Mouse (Mus musculus): ENCODE measurements at regions not wholly inside any gene's neighbourhood (a gene's known extent, or its start where the extent isn't known, plus 50 kb on each side); places are given as distances from the start of the nearest gene placed in this dataset.

GRCm38 (mm10) chr1:128687236-128687927, 95.3 kb upstream of the Cxcr4 start:
- H3K27me3 ChIP-seq (ENCODE audit: poor library complexity, severe bottlenecking): no peaks in the 10 kb centered on the region
- no peaks in the 10 kb centered on the region for H3K9me3 ChIP-seq
- DNase-seq (ENCODE audit: extremely low spot score, low spot score): peak; percentile 69
- H3K4me1 ChIP-seq: peaks cover 56% of the 10 kb centered on the region
- H3K4me3 ChIP-seq: peak overlapping the region; percentile 11
- H3K27ac ChIP-seq: peak overlapping the region; percentile 82
- H3K36me3 ChIP-seq (replicated peaks): no peaks in the 10 kb centered on the region
- 9% methylated on average over 9 of the region's 9 CpGs for WGBS

- Histone ChIP-seq H3K9me3 (no peaks in the 10 kb centered on the region), H3K4me1 (peaks cover 57% of the 10 kb centered on the region), H3K27ac (peak overlapping the region; percentile 82), H3K27me3 (ENCODE audit: poor library complexity, severe bottlenecking) (no peaks in the 10 kb centered on the region), H3K36me3 (replicated peaks) (no peaks in the 10 kb centered on the region), H3K4me3 (no peak overlapping the region)
- 38% methylated on average over 8 of the region's 8 CpGs for WGBS
- no peak for DNase-seq (ENCODE audit: extremely low spot score, low spot score)
Observed at GRCm38 (mm10) chr1:128685467-128686137, 93.5 kb upstream of the Cxcr4 start.

GRCm38 (mm10) chr1:128682942-128683341, 90.8 kb upstream of the Cxcr4 start:
- WGBS: 83% methylated on average over 8 of the region's 8 CpGs
- Histone ChIP-seq H3K27ac (no peak overlapping the region), H3K9me3 (no peaks in the 10 kb centered on the region), H3K36me3 (replicated peaks) (no peaks in the 10 kb centered on the region), H3K4me1 (peaks cover 66% of the 10 kb centered on the region), H3K4me3 (no peak overlapping the region), H3K27me3 (ENCODE audit: poor library complexity, severe bottlenecking) (no peaks in the 10 kb centered on the region)
- no peak for DNase-seq (ENCODE audit: extremely low spot score, low spot score)

DNA sequence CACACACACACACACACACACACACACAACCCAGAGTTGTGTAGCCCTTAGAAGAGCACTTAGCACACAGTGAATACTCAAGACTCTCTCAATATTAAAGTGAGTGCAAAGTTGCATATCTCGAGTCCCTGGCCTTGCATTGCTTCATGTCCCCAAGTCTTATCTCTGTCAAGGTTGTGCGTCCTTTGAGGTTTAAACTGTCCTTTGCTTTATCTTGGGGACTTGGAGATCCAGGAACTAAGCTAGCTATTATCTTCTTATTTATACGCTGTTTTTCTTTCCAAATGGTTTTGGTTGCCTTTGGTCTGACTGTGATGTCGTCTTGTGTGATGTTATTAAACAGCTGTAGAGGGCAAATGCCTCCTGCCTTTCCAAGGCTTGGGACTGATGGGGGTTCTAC, 89.2 kb upstream of the Cxcr4 start:
- DNase-seq (ENCODE audit: extremely low spot score, low spot score): no peak
- Histone ChIP-seq H3K9me3 (0 out of 2 replicates have a peak, but pooled peaks cover 4% of the 10 kb centered on the region), H3K27ac (peak overlapping the region; percentile 46; the same call in 1 of the 2 replicates), H3K27me3 (ENCODE audit: poor library complexity, severe bottlenecking) (no peaks in the 10 kb centered on the region), H3K4me3 (no peak overlapping the region), H3K36me3 (replicated peaks) (no peaks in the 10 kb centered on the region), H3K4me1 (peaks cover 49% of the 10 kb centered on the region)
- WGBS: 73% methylated on average over 4 of the region's 4 CpGs

DNA sequence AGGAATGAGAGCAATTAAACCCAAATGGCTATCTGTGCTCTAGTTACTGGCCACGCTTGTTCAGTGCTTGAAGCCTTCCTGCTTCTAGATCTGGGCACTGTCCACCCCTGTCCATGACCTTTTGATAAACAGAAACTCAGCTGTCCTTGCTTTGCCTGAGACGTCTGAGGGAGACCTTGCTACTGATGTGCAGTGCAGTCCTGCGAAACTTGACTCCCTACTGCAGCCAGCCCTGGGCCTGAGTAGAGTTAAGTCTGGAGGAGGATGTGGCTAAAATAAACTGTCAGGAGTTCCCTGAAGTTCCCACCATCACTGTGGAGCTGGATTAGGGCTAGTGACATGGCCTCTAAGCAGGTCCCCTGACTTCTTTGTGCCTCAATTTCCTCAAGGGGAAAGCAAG, 88.4 kb upstream of the Cxcr4 start:
- peaks cover 42% of the 10 kb centered on the region for H3K4me1 ChIP-seq
- 46% methylated on average over 3 of the region's 3 CpGs for WGBS

DNA sequence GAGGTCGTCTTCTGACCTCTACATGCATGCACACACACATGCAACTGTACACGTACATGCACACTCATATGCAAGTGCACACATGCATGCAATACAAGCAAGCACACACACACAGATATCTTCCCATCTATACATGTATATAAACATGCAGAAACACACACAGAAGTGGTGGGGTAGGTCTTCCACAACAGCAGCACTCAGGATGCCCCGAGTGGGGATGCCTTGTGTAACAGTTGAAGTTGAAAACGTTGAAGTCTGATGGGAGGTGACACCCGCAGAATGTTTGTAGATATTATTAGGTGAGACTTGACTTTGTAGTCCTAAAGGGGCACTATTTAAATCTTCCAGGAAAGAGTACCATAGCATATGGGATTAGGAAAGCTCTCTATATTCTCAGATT, 87.9 kb upstream of the Cxcr4 start:
- 80% methylated on average over 5 of the region's 5 CpGs for WGBS

More for the DNA sequence above, 88.4 kb upstream of the Cxcr4 start:
- Histone ChIP-seq H3K36me3 (replicated peaks) (no peaks in the 10 kb centered on the region), H3K4me3 (no peak overlapping the region), H3K27me3 (ENCODE audit: poor library complexity, severe bottlenecking) (no peaks in the 10 kb centered on the region), H3K9me3 (0 out of 2 replicates have a peak, but pooled peaks cover 4% of the 10 kb centered on the region), H3K27ac (peak overlapping the region; percentile 9)
- no peak for DNase-seq (ENCODE audit: extremely low spot score, low spot score)

GRCm38 (mm10) chr1:128679005-128679980, 87.2 kb upstream of the Cxcr4 start:
- no peak overlapping the region for H3K4me3 ChIP-seq
- H3K27me3 ChIP-seq (ENCODE audit: poor library complexity, severe bottlenecking): no peaks in the 10 kb centered on the region
- peak; percentile 30 for DNase-seq (ENCODE audit: extremely low spot score, low spot score)
- peak overlapping the region; percentile 87 for H3K27ac ChIP-seq
- H3K4me1 ChIP-seq: peaks cover 35% of the 10 kb centered on the region
- no peaks in the 10 kb centered on the region for H3K36me3 ChIP-seq (replicated peaks)
- WGBS: 44% methylated on average over 18 of the region's 18 CpGs
- 0 out of 2 replicates have a peak, but pooled peaks cover 4% of the 10 kb centered on the region for H3K9me3 ChIP-seq

More for the DNA sequence above, 87.9 kb upstream of the Cxcr4 start:
- no peak overlapping the region for H3K4me3 ChIP-seq
- 0 out of 2 replicates have a peak, but pooled peaks cover 4% of the 10 kb centered on the region for H3K9me3 ChIP-seq
- no peaks in the 10 kb centered on the region for H3K36me3 ChIP-seq (replicated peaks)
- DNase-seq (ENCODE audit: extremely low spot score, low spot score): no peak
- peak overlapping the region; percentile 87 for H3K27ac ChIP-seq
- H3K27me3 ChIP-seq (ENCODE audit: poor library complexity, severe bottlenecking): no peaks in the 10 kb centered on the region
- H3K4me1 ChIP-seq: peaks cover 37% of the 10 kb centered on the region

DNA sequence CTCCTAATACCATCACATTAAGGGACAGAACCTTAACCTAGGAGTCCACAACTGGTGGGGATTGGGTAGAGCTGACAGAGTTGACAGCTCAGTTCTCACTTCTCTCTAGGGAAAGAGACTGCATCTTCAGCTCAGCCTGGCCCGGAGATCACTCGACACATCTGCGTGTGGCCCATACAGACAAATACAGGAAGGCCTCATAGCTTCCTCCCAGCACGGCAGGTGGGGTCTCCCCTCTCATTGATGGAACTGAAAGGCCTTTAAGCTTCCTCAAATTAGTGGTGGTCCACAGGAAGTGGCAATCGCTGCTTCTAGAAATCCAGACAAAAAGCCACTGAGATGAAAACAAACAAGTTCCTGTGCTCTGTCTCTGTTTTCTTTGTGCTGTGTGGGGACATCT, 83.4 kb upstream of the Cxcr4 start:
- Histone ChIP-seq H3K4me3 (no peak overlapping the region), H3K27me3 (ENCODE audit: poor library complexity, severe bottlenecking) (no peaks in the 10 kb centered on the region), H3K4me1 (peaks cover 21% of the 10 kb centered on the region), H3K27ac (no peak overlapping the region; the same call in 1 of the 2 replicates), H3K9me3 (peaks cover 4% of the 10 kb centered on the region; the same call in 1 of the 2 replicates), H3K36me3 (replicated peaks) (no peaks in the 10 kb centered on the region)
- 81% methylated on average over 5 of the region's 5 CpGs for WGBS
- DNase-seq (ENCODE audit: extremely low spot score, low spot score): no peak

DNA sequence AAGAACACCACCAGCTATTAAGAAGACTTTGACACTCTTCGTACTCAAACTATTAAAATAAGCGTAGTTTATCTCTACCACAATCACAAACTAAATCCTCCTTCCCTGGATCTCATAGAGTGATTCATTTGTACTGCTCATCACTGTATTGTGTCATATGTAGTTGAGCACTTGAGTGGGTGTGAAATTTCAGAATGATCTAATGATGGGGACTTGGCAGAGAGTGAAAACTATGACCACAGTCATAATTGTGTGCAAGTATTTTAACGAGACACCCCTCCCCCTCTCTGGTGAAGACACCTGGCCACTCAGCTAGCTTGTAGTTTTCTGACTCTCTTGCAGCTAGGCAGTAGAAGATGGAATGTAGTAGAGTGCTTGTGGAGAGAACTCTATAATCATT, 80.2 kb upstream of the Cxcr4 start:
- Histone ChIP-seq H3K36me3 (replicated peaks) (no peaks in the 10 kb centered on the region), H3K4me3 (no peak overlapping the region), H3K9me3 (peaks cover 4% of the 10 kb centered on the region; the same call in 1 of the 2 replicates), H3K27ac (no peak overlapping the region), H3K27me3 (ENCODE audit: poor library complexity, severe bottlenecking) (no peaks in the 10 kb centered on the region), H3K4me1 (peaks cover 12% of the 10 kb centered on the region)
- no peak for DNase-seq (ENCODE audit: extremely low spot score, low spot score)
- WGBS: 95% methylated on average over 3 of the region's 3 CpGs

GRCm38 (mm10) chr1:128671495-128671894, 79.4 kb upstream of the Cxcr4 start:
- DNase-seq (ENCODE audit: extremely low spot score, low spot score): no peak
- Histone ChIP-seq H3K4me3 (no peak overlapping the region), H3K4me1 (peaks cover 12% of the 10 kb centered on the region), H3K36me3 (replicated peaks) (no peaks in the 10 kb centered on the region), H3K27ac (no peak overlapping the region), H3K9me3 (peaks cover under 1% of the 10 kb centered on the region; the same call in 1 of the 2 replicates), H3K27me3 (ENCODE audit: poor library complexity, severe bottlenecking) (no peaks in the 10 kb centered on the region)
- 86% methylated on average over 3 of the region's 3 CpGs for WGBS

GRCm38 (mm10) chr1:128671016-128671415, 78.9 kb upstream of the Cxcr4 start:
- 72% methylated on average over 5 of the region's 5 CpGs for WGBS
- Histone ChIP-seq H3K36me3 (replicated peaks) (no peaks in the 10 kb centered on the region), H3K27me3 (ENCODE audit: poor library complexity, severe bottlenecking) (no peaks in the 10 kb centered on the region), H3K27ac (no peak overlapping the region), H3K4me3 (no peak overlapping the region), H3K9me3 (peaks cover 4% of the 10 kb centered on the region; the same call in 1 of the 2 replicates), H3K4me1 (peaks cover 12% of the 10 kb centered on the region)
- no peak for DNase-seq (ENCODE audit: extremely low spot score, low spot score)

DNA sequence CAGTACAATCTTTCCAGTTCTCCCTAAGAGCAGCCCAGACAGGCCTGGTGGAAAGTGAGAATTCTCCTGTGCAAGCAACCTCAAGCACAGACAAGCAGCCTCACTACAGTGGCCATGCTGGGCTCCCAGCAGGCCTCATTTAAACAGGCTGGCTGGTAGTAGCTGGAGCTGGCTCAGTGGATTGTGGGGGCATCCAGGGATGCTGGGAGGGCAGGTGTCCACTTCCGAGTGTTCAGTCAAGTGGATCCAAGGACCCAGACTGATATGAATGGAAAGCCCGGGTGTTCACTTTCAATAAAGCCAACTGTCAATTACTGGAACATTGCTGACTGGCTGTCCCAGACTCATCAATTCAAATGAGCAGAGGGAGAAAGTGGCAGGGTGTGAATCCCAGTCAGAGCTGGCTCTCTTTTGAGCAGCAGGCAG, 77.2 kb upstream of the Cxcr4 start:
- 42% methylated on average over 2 of the region's 2 CpGs for WGBS
- H3K4me1 ChIP-seq: peaks cover 12% of the 10 kb centered on the region
- H3K27me3 ChIP-seq (ENCODE audit: poor library complexity, severe bottlenecking): no peaks in the 10 kb centered on the region
- H3K4me3 ChIP-seq: no peak overlapping the region
- H3K27ac ChIP-seq: peak overlapping the region; percentile 60
- H3K9me3 ChIP-seq: peaks cover 4% of the 10 kb centered on the region; the same call in 1 of the 2 replicates
- DNase-seq (ENCODE audit: extremely low spot score, low spot score): no peak
- H3K36me3 ChIP-seq (replicated peaks): no peaks in the 10 kb centered on the region
